Mouse (Mus musculus) kidney, adult 2 months (tissue): Measurements from ENCODE around the gene Arhgef18. TPM values are rescaled to one million over a fixed set of nuclear protein-coding genes. Genes with fewer than 3 reads are reported as not detected.

Experiments
- DNase-seq: peaks from one replicate; pipeline ENCODE4 v3.0.0; 2021
- H3K27ac ChIP-seq: fragments of 200-500 bp; 2 replicates; pipeline ENCODE4 v1.5.1; 2012; ENCODE audit warnings: low read depth, low read length, control low read depth, inconsistent platforms; ENCODE audit not compliant: insufficient read depth
- H3K27me3 ChIP-seq: fragments of 200-500 bp; replicated peaks from 2 replicates; pipeline ENCODE4 v1.6.1; 2012; ENCODE audit warnings: mild to moderate bottlenecking, moderate library complexity, low read length, inconsistent platforms; ENCODE audit not compliant: control insufficient read depth, insufficient read depth
- H3K36me3 ChIP-seq: fragments of 200-500 bp; 2 replicates; pipeline ENCODE4 v1.6.1; 2012; ENCODE audit warnings: mild to moderate bottlenecking, moderate library complexity, low read length, inconsistent platforms; ENCODE audit not compliant: control insufficient read depth, insufficient read depth
- H3K4me1 ChIP-seq: fragments of 200-500 bp; 2 replicates; pipeline ENCODE4 v1.6.1; 2011; ENCODE audit warnings: low read length; ENCODE audit not compliant: control insufficient read depth, insufficient read depth
- H3K4me3 ChIP-seq: fragments of 200-500 bp; 2 replicates; pipeline ENCODE4 v1.5.1; 2011; ENCODE audit warnings: mild to moderate bottlenecking, low read depth, low read length, control low read depth; ENCODE audit not compliant: insufficient read depth
- CTCF ChIP-seq: fragments of 200-500 bp; conservative IDR thresholded peaks from 2 replicates; pipeline ENCODE4 v1.5.1; 2011; ENCODE audit warnings: low read depth, mild to moderate bottlenecking, control low read depth, low read length, moderate library complexity, mixed read lengths; ENCODE audit not compliant: insufficient read depth, insufficient read length
- POLR2A ChIP-seq: fragments of 200-500 bp; IDR thresholded peaks from one replicate; pipeline ENCODE4 v1.6.1; 2011; ENCODE audit warnings: low read depth, low read length, control low read depth
- WGBS: fragments of 180-500 bp; shearing (Covaris S2); methylation state at CpG from one replicate; pipeline ENCODE4 v1.1.7; 2018; 5-methylcytosine and 5-hydroxymethylcytosine counted together
- polyA plus RNA-seq: library from polyadenylated mRNA; depleted of rRNA; stranded (reverse); fragments of >200 nt; gene quantifications from 2 replicates; pipeline ENCODE4 v1.2.3, GENCODE M21; 2012; rRNA removed

The Arhgef18 gene
- polyA plus RNA-seq, 1 experiment, result 37.9 TPM

- Histone ChIP-seq H3K4me3 (peak overlapping the region; percentile 72), H3K27ac (peak overlapping the region; percentile 75), H3K4me1 (peaks cover 3% of the 10 kb centered on the region; the same call in 1 of the 2 replicates), H3K27me3 (no peaks in the 10 kb centered on the region), H3K36me3 (no peaks in the 10 kb centered on the region)
- WGBS, result 2% methylated on average over 8 of the region's 8 CpGs
- no peak for DNase-seq
- TF ChIP-seq CTCF, result no peak
Observed at GRCm38 (mm10) chr8:3499751-3500150, 106.9 kb downstream of the Arhgef18 start.

- H3K27ac ChIP-seq, result peak within 1 kb of the TSS; percentile 75
- H3K27me3 ChIP-seq, result no peaks in the 10 kb centered on the region
- H3K4me1 ChIP-seq, result peaks cover 3% of the 10 kb centered on the region; the same call in 1 of the 2 replicates
- DNase-seq, result peak; percentile 99
- TF ChIP-seq CTCF (no peak), POLR2A (peak; percentile 75)
- H3K4me3 ChIP-seq, result peak within 1 kb of the TSS; percentile 72
- under 1% methylated on average over 70 of the region's 70 CpGs for WGBS
- H3K36me3 ChIP-seq, result no peaks in the 10 kb centered on the region
Observed at GRCm38 (mm10) chr8:3500235-3501090, 107.7 kb downstream of the Arhgef18 start, which contains the start of gene Mcoln1. TSS of gene Mcoln1 (plus strand) at chr8:3500457.

DNA sequence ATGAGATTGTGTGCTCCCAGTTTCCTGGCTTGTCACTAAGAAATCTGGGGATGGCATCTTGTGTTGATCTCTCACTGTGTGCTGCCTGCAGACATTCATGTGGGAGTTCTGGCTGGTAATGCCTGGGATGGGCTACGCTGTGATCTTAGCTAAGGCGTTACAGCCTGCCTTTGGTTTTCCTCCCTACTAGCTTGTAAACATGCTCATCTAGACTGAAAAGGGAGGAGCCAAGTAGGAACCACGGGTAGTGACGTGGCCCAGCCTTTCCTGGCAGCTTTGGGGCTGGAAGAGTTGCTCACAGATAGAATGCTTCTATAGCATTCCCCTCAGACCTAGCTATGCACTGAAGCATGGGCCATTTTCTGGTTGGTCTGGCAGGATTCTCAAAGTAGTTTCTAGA, 109.4 kb downstream of the Arhgef18 start:
- TF ChIP-seq CTCF, result no peak
- TF ChIP-seq POLR2A, result no peak

More for the DNA sequence above, 109.4 kb downstream of the Arhgef18 start:
- no peak for DNase-seq
- Histone ChIP-seq H3K4me3 (no peak overlapping the region), H3K27me3 (no peaks in the 10 kb centered on the region), H3K4me1 (peaks cover 3% of the 10 kb centered on the region; the same call in 1 of the 2 replicates), H3K27ac (no peak overlapping the region), H3K36me3 (no peaks in the 10 kb centered on the region)
- 37% methylated on average over 4 of the region's 4 CpGs for WGBS

Other genes with a start within 250 kb of the Arhgef18 start
- gene Insr, start 113.4 kb upstream of the Arhgef18 start, polyA plus RNA-seq, result 26.8 and 33.7 TPM in 2 replicates
- gene A430078G23Rik, start 39.6 kb upstream of the Arhgef18 start, polyA plus RNA-seq, result 0.12 and 1.1 TPM in 2 replicates
- gene Pex11g, start 74.7 kb downstream of the Arhgef18 start, polyA plus RNA-seq, result 15.1 and 15.5 TPM in 2 replicates
- gene Tex45, start 77.9 kb downstream of the Arhgef18 start, polyA plus RNA-seq, result 0.05 and 0.11 TPM in 2 replicates
- gene Zfp358, start 100.1 kb downstream of the Arhgef18 start, polyA plus RNA-seq, result 43.2 and 58.6 TPM in 2 replicates
- gene Mcoln1, start 107.5 kb downstream of the Arhgef18 start, polyA plus RNA-seq, result 239 and 302 TPM in 2 replicates
- gene Pnpla6, start 122.4 kb downstream of the Arhgef18 start, polyA plus RNA-seq, result 53.3 and 70.7 TPM in 2 replicates
- 6.4 and 7.3 TPM in 2 replicates for gene C330021F23Rik, start 175.0 kb downstream of the Arhgef18 start, polyA plus RNA-seq
- gene Camsap3, start 194.3 kb downstream of the Arhgef18 start, polyA plus RNA-seq, result 44.1 and 47.6 TPM in 2 replicates
- gene Xab2, start 228.3 kb downstream of the Arhgef18 start, polyA plus RNA-seq, result 44.8 and 46.2 TPM in 2 replicates
- gene Pet100, start 228.5 kb downstream of the Arhgef18 start, polyA plus RNA-seq, result 15.6 and 27.2 TPM in 2 replicates
- gene Pcp2, start 232.5 kb downstream of the Arhgef18 start, polyA plus RNA-seq, result not detected in 2 replicates
- 169 and 173 TPM in 2 replicates for gene Stxbp2, start 237.9 kb downstream of the Arhgef18 start, polyA plus RNA-seq